Mouse (Mus musculus): ENCODE data around the gene Ascc1. TPM values are rescaled to one million over a fixed set of nuclear protein-coding genes. Genes with fewer than 3 reads are reported as not detected.

Ascc1 gene
- polyA plus RNA-seq, 1 experiment from 2014 or later: 43.3 TPM

DNA sequence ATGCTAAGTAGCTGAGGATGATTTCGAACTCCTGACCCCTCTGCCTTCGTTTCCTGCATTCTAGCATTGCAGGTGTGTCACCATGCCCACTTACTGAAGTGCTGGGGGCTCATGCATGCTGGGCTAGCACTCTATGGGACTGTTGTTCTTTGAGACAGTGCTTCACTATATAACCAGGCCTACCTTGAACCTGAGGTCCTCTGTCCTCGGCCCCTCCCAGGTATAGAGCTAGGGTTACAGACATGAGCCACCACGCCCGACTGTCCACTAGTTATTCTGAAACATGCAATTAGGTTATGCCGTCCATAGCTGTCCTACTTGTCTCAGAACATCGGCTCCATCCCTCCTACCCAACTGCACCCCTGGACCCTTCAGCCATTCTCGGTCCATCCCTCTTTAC lies 30.8 kb upstream of the Ascc1 start:
- peaks cover 27 to 47% of the 10 kb centered on the region in 2 experiments for H3K4me1 ChIP-seq (ENCODE audit: control insufficient read depth in 2 of 2, insufficient read depth in 2 of 2, low read length in 2 of 2)
- H3K9me3 ChIP-seq (ENCODE audit: control insufficient read depth, low read length): no peaks in the 10 kb centered on the region
- no peak for ATAC-seq (ENCODE audit: insufficient number of reproducible peaks, insufficient read depth, low FRiP score, low read depth)
- no peaks in the 10 kb centered on the region for H3K36me3 ChIP-seq (ENCODE audit: control insufficient read depth, insufficient read depth, low read length)
- H3K27ac ChIP-seq (replicated peaks in 1 of 2; ENCODE audit: control insufficient read depth in 1 of 2, insufficient read depth in 1 of 2, low read depth in 2 of 2, low read length in 2 of 2): no peak overlapping the region
- 93% methylated on average over 8 of the region's 8 CpGs for WGBS
- H3K9ac ChIP-seq (ENCODE audit: low read length): no peak overlapping the region
- no peak overlapping the region for H3K4me2 ChIP-seq (ENCODE audit: low read length)
- H3K27me3 ChIP-seq (ENCODE audit: control insufficient read depth, insufficient read depth, low read length): no peaks in the 10 kb centered on the region
- no peak overlapping the region for H3K4me3 ChIP-seq (ENCODE audit: control insufficient read depth in 1 of 2, insufficient read depth in 1 of 2, low read depth in 1 of 2, low read length in 2 of 2)

GRCm38 (mm10) chr10:59972534-59972933 lies 30.1 kb upstream of the Ascc1 start:
- H3K36me3 ChIP-seq (ENCODE audit: control insufficient read depth, insufficient read depth, low read length): no peaks in the 10 kb centered on the region
- no peak for ATAC-seq (ENCODE audit: insufficient number of reproducible peaks, insufficient read depth, low FRiP score, low read depth)

DNA sequence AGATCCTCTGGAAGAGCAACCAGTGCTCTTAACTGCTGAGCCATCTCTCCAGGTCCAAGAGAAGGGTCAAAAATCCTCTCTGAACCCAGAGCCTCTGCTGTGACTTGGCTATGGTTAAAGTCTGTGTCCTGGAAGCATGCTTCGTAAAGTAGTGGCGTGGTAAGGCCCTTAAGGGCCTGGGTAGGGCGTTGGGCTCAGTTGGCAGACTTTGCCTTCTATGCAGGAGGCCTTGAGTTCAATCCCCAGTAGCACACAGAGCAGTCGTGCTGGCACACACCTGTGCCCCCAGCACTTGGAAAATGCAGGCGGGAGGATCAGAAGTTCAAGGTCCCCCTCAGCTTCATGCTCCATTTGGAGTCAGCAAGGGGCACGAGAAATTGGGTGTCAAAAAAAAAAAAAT lies 29.6 kb upstream of the Ascc1 start:
- Histone ChIP-seq H3K4me2 (ENCODE audit: low read length) (no peak overlapping the region), H3K9me3 (ENCODE audit: control insufficient read depth, low read length) (no peaks in the 10 kb centered on the region), H3K9ac (ENCODE audit: low read length) (no peak overlapping the region), H3K27me3 (ENCODE audit: control insufficient read depth, insufficient read depth, low read length) (no peaks in the 10 kb centered on the region), H3K4me3 (ENCODE audit: control insufficient read depth in 1 of 2, insufficient read depth in 1 of 2, low read depth in 1 of 2, low read length in 2 of 2) (no peak overlapping the region), H3K36me3 (ENCODE audit: control insufficient read depth, insufficient read depth, low read length) (no peaks in the 10 kb centered on the region), H3K4me1 (ENCODE audit: control insufficient read depth in 2 of 2, insufficient read depth in 2 of 2, low read length in 2 of 2) (peaks cover 32 to 42% of the 10 kb centered on the region in 2 experiments), H3K27ac (replicated peaks in 1 of 2; ENCODE audit: control insufficient read depth in 1 of 2, insufficient read depth in 1 of 2, low read depth in 2 of 2, low read length in 2 of 2) (0 out of 4 replicates have a peak overlapping the region, but pooled peaks of 1 of the 2 experiments have one; percentile 27)
- 91% methylated on average over 6 of the region's 6 CpGs for WGBS
- ATAC-seq (ENCODE audit: insufficient number of reproducible peaks, insufficient read depth, low FRiP score, low read depth): no peak

More at GRCm38 (mm10) chr10:59972534-59972933, 30.1 kb upstream of the Ascc1 start:
- H3K27ac ChIP-seq (replicated peaks in 1 of 2; ENCODE audit: control insufficient read depth in 1 of 2, insufficient read depth in 1 of 2, low read depth in 2 of 2, low read length in 2 of 2): 0 out of 4 replicates have a peak overlapping the region, but pooled peaks of 1 of the 2 experiments have one; percentile 27
- H3K4me3 ChIP-seq (ENCODE audit: control insufficient read depth in 1 of 2, insufficient read depth in 1 of 2, low read depth in 1 of 2, low read length in 2 of 2): no peak overlapping the region
- H3K9me3 ChIP-seq (ENCODE audit: control insufficient read depth, low read length): no peaks in the 10 kb centered on the region
- no peak overlapping the region for H3K4me2 ChIP-seq (ENCODE audit: low read length)
- no peaks in the 10 kb centered on the region for H3K27me3 ChIP-seq (ENCODE audit: control insufficient read depth, insufficient read depth, low read length)
- no peak overlapping the region for H3K9ac ChIP-seq (ENCODE audit: low read length)
- peaks cover 28 to 44% of the 10 kb centered on the region in 2 experiments for H3K4me1 ChIP-seq (ENCODE audit: control insufficient read depth in 2 of 2, insufficient read depth in 2 of 2, low read length in 2 of 2)
- 50% methylated on average over 2 of the region's 2 CpGs for WGBS

DNA sequence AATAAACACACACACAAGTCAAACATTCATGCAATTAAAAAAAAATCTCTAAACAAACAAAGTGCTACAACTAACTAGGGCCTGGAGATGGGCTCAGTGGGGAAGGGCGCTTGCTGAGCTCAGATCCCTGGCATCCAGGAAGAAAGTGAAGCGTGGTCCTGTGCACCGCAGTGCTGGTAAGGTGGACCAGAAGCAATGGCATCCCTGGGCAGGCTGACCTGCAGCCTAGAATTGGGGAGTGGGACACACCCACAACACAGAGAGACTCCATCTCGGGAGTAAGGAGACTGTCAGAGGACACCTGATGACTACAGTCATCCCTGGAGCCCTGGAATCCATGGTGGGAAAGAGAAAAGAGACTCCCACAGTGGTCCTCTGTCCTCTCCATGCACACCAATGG lies 29.2 kb upstream of the Ascc1 start:
- no peaks in the 10 kb centered on the region for H3K36me3 ChIP-seq (ENCODE audit: control insufficient read depth, insufficient read depth, low read length)
- H3K27me3 ChIP-seq (ENCODE audit: control insufficient read depth, insufficient read depth, low read length): no peaks in the 10 kb centered on the region
- no peak overlapping the region for H3K4me3 ChIP-seq (ENCODE audit: control insufficient read depth in 1 of 2, insufficient read depth in 1 of 2, low read depth in 1 of 2, low read length in 2 of 2)
- no peak overlapping the region for H3K9ac ChIP-seq (ENCODE audit: low read length)
- H3K9me3 ChIP-seq (ENCODE audit: control insufficient read depth, low read length): no peaks in the 10 kb centered on the region
- WGBS: 86% methylated on average over 4 of the region's 4 CpGs
- no peak for ATAC-seq (ENCODE audit: insufficient number of reproducible peaks, insufficient read depth, low FRiP score, low read depth)
- peak overlapping the region in 1 of 2 experiments; percentile 59; a peak in 1 of 4 replicates for H3K27ac ChIP-seq (replicated peaks in 1 of 2; ENCODE audit: control insufficient read depth in 1 of 2, insufficient read depth in 1 of 2, low read depth in 2 of 2, low read length in 2 of 2)
- H3K4me2 ChIP-seq (ENCODE audit: low read length): no peak overlapping the region
- H3K4me1 ChIP-seq (ENCODE audit: control insufficient read depth in 2 of 2, insufficient read depth in 2 of 2, low read length in 2 of 2): peaks cover 36 to 46% of the 10 kb centered on the region in 2 experiments

GRCm38 (mm10) chr10:59974191-59974664 lies 28.4 kb upstream of the Ascc1 start:
- Histone ChIP-seq H3K9ac (ENCODE audit: low read length) (no peak overlapping the region; the same call in 1 of the 2 replicates), H3K27me3 (ENCODE audit: control insufficient read depth, insufficient read depth, low read length) (no peaks in the 10 kb centered on the region), H3K9me3 (ENCODE audit: control insufficient read depth, low read length) (no peaks in the 10 kb centered on the region), H3K36me3 (ENCODE audit: control insufficient read depth, insufficient read depth, low read length) (no peaks in the 10 kb centered on the region), H3K4me3 (ENCODE audit: control insufficient read depth in 1 of 2, insufficient read depth in 1 of 2, low read depth in 1 of 2, low read length in 2 of 2) (no peak overlapping the region), H3K4me2 (ENCODE audit: low read length) (no peak overlapping the region), H3K27ac (replicated peaks in 1 of 2; ENCODE audit: control insufficient read depth in 1 of 2, insufficient read depth in 1 of 2, low read depth in 2 of 2, low read length in 2 of 2) (peak overlapping the region; percentile 59), H3K4me1 (ENCODE audit: control insufficient read depth in 2 of 2, insufficient read depth in 2 of 2, low read length in 2 of 2) (peaks cover 44 to 55% of the 10 kb centered on the region in 2 experiments)
- ATAC-seq (ENCODE audit: insufficient number of reproducible peaks, insufficient read depth, low FRiP score, low read depth): peak; percentile 52
- 22% methylated on average over 6 of the region's 6 CpGs for WGBS

DNA sequence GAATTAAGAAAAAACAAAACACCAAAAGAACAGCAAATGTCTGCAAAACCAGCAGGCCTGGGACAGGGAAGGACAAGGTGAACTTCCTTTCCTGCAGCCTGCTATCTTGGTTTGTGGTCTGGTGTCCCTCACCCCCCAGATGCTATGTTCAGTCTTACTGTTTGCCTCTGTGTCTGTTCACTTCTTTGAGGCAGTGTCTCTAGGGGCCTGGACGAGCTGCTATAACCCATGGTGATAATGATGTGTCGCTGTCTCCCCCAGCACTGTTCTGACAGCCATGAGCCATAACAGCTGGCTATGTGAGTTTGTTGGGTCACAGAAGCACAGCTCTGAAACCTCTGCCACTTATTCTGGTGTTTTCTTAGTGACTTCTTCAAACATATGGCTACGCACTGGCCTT lies 27.8 kb upstream of the Ascc1 start:
- Histone ChIP-seq H3K36me3 (ENCODE audit: control insufficient read depth, insufficient read depth, low read length) (no peaks in the 10 kb centered on the region), H3K27ac (replicated peaks in 1 of 2; ENCODE audit: control insufficient read depth in 1 of 2, insufficient read depth in 1 of 2, low read depth in 2 of 2, low read length in 2 of 2) (peak overlapping the region; percentile 59), H3K4me2 (ENCODE audit: low read length) (no peak overlapping the region), H3K4me3 (ENCODE audit: control insufficient read depth in 1 of 2, insufficient read depth in 1 of 2, low read depth in 1 of 2, low read length in 2 of 2) (no peak overlapping the region), H3K27me3 (ENCODE audit: control insufficient read depth, insufficient read depth, low read length) (no peaks in the 10 kb centered on the region), H3K4me1 (ENCODE audit: control insufficient read depth in 2 of 2, insufficient read depth in 2 of 2, low read length in 2 of 2) (peaks cover 45 to 56% of the 10 kb centered on the region in 2 experiments), H3K9me3 (ENCODE audit: control insufficient read depth, low read length) (no peaks in the 10 kb centered on the region), H3K9ac (ENCODE audit: low read length) (no peak overlapping the region)
- ATAC-seq (ENCODE audit: insufficient number of reproducible peaks, insufficient read depth, low FRiP score, low read depth): no peak
- WGBS: 51% methylated on average over 3 of the region's 3 CpGs

DNA sequence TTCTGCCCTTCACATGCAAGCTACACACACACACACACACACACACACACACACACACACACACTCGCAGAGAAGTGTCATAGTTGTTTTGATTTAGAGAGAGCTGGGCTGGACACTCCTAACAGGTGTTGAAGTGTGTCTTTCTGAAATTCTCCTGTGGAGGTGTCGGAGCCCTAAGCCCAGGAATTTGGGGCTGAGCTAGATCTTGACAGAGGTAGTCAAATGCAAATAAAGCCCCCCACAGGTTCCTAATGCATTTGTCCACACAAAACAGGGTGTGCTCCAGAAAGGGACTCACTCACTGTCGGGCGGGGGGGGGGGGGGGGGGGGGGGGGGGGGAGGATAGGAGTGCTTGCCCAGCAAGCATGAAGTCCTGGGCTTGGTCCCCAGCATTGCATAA lies 25.5 kb upstream of the Ascc1 start:
- Histone ChIP-seq H3K27ac (replicated peaks in 1 of 2; ENCODE audit: control insufficient read depth in 1 of 2, insufficient read depth in 1 of 2, low read depth in 2 of 2, low read length in 2 of 2) (no peak overlapping the region), H3K27me3 (ENCODE audit: control insufficient read depth, insufficient read depth, low read length) (no peaks in the 10 kb centered on the region), H3K4me3 (ENCODE audit: control insufficient read depth in 1 of 2, insufficient read depth in 1 of 2, low read depth in 1 of 2, low read length in 2 of 2) (no peak overlapping the region), H3K36me3 (ENCODE audit: control insufficient read depth, insufficient read depth, low read length) (no peaks in the 10 kb centered on the region), H3K9me3 (ENCODE audit: control insufficient read depth, low read length) (no peaks in the 10 kb centered on the region), H3K4me1 (ENCODE audit: control insufficient read depth in 2 of 2, insufficient read depth in 2 of 2, low read length in 2 of 2) (peaks cover 54 to 58% of the 10 kb centered on the region in 2 experiments), H3K9ac (ENCODE audit: low read length) (no peak overlapping the region), H3K4me2 (ENCODE audit: low read length) (no peak overlapping the region)
- no peak for ATAC-seq (ENCODE audit: insufficient number of reproducible peaks, insufficient read depth, low FRiP score, low read depth)
- WGBS: 52% methylated on average over 2 of the region's 4 CpGs

Measured in heart, embryonic 14.5 days (tissue).